Mouse (Mus musculus): Measurements from ENCODE around the gene Pgm1.

DNA sequence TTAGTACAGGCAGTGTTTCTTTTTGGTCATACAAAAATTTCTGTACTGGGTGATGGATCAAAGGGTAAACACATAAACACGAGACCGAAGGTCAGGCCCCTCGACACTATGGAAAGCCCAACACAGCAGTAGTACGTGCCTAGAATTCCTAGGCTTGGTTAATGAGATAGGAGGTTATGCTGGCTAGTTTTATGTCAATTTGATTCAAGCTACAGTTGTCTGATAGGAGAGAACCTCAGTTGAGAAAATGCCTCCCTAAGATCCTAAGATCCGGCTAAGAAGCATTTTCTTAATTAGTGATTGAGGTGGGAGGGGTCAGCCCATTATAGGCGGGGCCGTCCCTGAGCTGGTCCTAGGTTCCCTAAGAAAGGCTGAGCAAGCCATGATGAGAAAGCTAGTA lies 72.6 kb downstream of the Pgm1 start:
- TF ChIP-seq CTCF (IDR thresholded peaks at IDR 0.05) = no peak
- TF ChIP-seq EP300 (IDR thresholded peaks at IDR 0.05) = no peak
